Mouse (Mus musculus): ENCODE data around the gene Slc37a1. TPM values are rescaled to one million over a fixed set of nuclear protein-coding genes. Genes with fewer than 3 reads are reported as not detected.

The Slc37a1 gene
- total and polyA plus RNA-seq, 2 experiments: 1.4 to 4.7 TPM

DNA sequence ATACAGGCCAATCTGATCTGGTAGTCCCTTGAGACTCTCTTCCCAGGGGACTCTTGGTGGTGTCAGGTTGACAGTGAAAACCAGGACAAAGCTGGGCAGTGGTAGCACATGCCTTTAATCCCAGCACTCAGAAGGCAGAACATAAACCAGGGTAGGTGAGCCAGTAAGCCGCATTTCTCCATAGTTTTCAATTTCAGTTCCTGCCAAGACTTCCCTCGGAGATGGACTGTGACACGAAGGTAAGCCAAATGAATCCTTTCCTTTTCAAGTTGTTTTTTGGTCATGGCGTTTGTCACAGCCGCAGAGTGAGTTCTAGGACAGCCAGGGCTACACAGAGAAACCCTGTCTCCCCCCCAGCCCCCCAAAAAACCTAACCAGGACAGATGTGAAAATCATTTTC lies 105.4 kb downstream of the Slc37a1 start:
- TF ChIP-seq POLR2A (IDR thresholded peaks at IDR 0.05; ENCODE audit: extremely low read depth, insufficient read depth, low read length) (no peak), CTCF (IDR thresholded peaks at IDR 0.05; ENCODE audit: low read depth, low read length) (no peak)
- H3K4me3 ChIP-seq (ENCODE audit: insufficient read depth, low read depth, low read length): no peak overlapping the region
- peaks cover 45% of the 10 kb centered on the region for H3K4me1 ChIP-seq (ENCODE audit: control insufficient read depth, insufficient read depth, low read length)
- peaks cover 33% of the 10 kb centered on the region; the same call in 1 of the 2 replicates for H3K79me2 ChIP-seq (ENCODE audit: control insufficient read depth, insufficient read depth, low read length)
- no peaks in the 10 kb centered on the region for H3K27me3 ChIP-seq (ENCODE audit: control insufficient read depth, insufficient read depth, low read length)
- H3K27ac ChIP-seq (replicated peaks; ENCODE audit: insufficient read depth, low read depth, low read length): peak overlapping the region; percentile 88
- no peaks in the 10 kb centered on the region for H3K36me3 ChIP-seq (ENCODE audit: control insufficient read depth, insufficient read depth, low read length)
- no peak overlapping the region for H3K9ac ChIP-seq (ENCODE audit: low read depth, low read length)
- DNase-seq (ENCODE audit: extremely low read depth, low read depth, low spot score): no peak
- 37% methylated on average over 5 of the region's 5 CpGs for WGBS

DNA sequence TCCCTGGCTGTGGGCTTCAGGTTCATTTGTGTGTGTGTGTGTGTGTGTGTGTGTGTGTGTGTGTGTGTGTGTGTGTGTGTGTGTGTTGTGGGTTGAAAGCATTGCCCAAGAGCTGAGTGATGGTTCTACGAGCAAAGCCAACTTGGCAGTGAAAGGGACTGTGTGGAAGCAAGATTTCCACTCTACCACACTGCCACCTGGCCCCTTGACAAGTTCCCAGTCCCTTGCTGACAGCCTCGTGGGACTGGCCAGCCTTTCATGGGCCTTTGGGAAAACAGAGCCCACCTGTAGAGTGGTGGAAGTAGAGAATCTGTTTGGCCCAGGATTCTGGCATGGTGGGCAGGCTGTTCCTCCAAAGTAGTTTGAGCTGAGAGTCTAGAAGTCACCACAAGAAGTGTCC lies 107.2 kb downstream of the Slc37a1 start:
- no peak overlapping the region for H3K4me3 ChIP-seq (ENCODE audit: insufficient read depth, low read depth, low read length)
- WGBS: 14% methylated on average over 2 of the region's 2 CpGs
- no peaks in the 10 kb centered on the region for H3K36me3 ChIP-seq (ENCODE audit: control insufficient read depth, insufficient read depth, low read length)
- peak; percentile 82 for DNase-seq (ENCODE audit: extremely low read depth, low read depth, low spot score)
- H3K27ac ChIP-seq (replicated peaks; ENCODE audit: insufficient read depth, low read depth, low read length): peak overlapping the region; percentile 57
- H3K9ac ChIP-seq (ENCODE audit: low read depth, low read length): no peak overlapping the region
- H3K27me3 ChIP-seq (ENCODE audit: control insufficient read depth, insufficient read depth, low read length): no peaks in the 10 kb centered on the region
- H3K79me2 ChIP-seq (ENCODE audit: control insufficient read depth, insufficient read depth, low read length): peaks cover 24% of the 10 kb centered on the region; the same call in 1 of the 2 replicates
- H3K4me1 ChIP-seq (ENCODE audit: control insufficient read depth, insufficient read depth, low read length): peaks cover 38% of the 10 kb centered on the region
- TF ChIP-seq CTCF (IDR thresholded peaks at IDR 0.05; ENCODE audit: low read depth, low read length): no peak
- TF ChIP-seq POLR2A (IDR thresholded peaks at IDR 0.05; ENCODE audit: extremely low read depth, insufficient read depth, low read length): no peak

DNA sequence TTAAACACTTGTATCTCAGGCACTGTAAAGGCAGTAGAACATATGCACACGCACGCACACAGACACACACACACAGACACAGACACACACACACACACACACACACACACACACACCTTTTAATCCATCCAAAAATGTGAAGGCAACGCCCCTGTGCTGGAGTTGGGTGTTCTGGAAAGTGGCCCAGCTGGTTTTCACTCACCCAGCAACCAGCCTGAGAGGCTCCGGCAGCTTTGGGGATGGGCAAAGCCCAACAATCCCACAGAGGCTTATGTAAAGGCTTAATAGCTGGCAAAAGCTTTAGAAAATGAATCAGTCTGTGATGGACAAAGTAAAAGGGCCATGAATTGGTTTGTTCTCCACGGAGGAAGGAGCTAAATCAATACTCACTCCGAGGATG lies 113.7 kb downstream of the Slc37a1 start:
- no peak for DNase-seq (ENCODE audit: extremely low read depth, low read depth, low spot score)
- Histone ChIP-seq H3K79me2 (ENCODE audit: control insufficient read depth, insufficient read depth, low read length) (peaks cover 22% of the 10 kb centered on the region; the same call in 1 of the 2 replicates), H3K4me1 (ENCODE audit: control insufficient read depth, insufficient read depth, low read length) (peaks cover 3% of the 10 kb centered on the region), H3K4me3 (ENCODE audit: insufficient read depth, low read depth, low read length) (no peak overlapping the region), H3K27me3 (ENCODE audit: control insufficient read depth, insufficient read depth, low read length) (no peaks in the 10 kb centered on the region), H3K36me3 (ENCODE audit: control insufficient read depth, insufficient read depth, low read length) (no peaks in the 10 kb centered on the region), H3K27ac (replicated peaks; ENCODE audit: insufficient read depth, low read depth, low read length) (no peak overlapping the region), H3K9ac (ENCODE audit: low read depth, low read length) (no peak overlapping the region)
- WGBS: 75% methylated on average over 6 of the region's 6 CpGs
- TF ChIP-seq POLR2A (IDR thresholded peaks at IDR 0.05; ENCODE audit: extremely low read depth, insufficient read depth, low read length): no peak
- TF ChIP-seq CTCF (IDR thresholded peaks at IDR 0.05; ENCODE audit: low read depth, low read length): no peak

Other genes starting within 250 kb of the Slc37a1 start
- gene Abcg1, start 229.1 kb upstream of the Slc37a1 start, total RNA-seq (2014; rRNA removed): 5.0 and 6.0 TPM in 2 replicates
- gene Abcg1, start 229.1 kb upstream of the Slc37a1 start, polyA plus RNA-seq (2012; rRNA removed): 1.8 and 3.4 TPM in 2 replicates
- 0.37 and 3.8 TPM in 2 replicates for gene Tff3, start 157.1 kb upstream of the Slc37a1 start, total RNA-seq (2014; rRNA removed)
- 0.72 and 2.9 TPM in 2 replicates for gene Tff3, start 157.1 kb upstream of the Slc37a1 start, polyA plus RNA-seq (2012; rRNA removed)
- gene Tff2, start 142.5 kb upstream of the Slc37a1 start, total RNA-seq (2014; rRNA removed): 2.2 and 5.8 TPM in 2 replicates
- 0.25 TPM in 1 of 2 replicates, not detected in the other for gene Tff2, start 142.5 kb upstream of the Slc37a1 start, polyA plus RNA-seq (2012; rRNA removed)
- 0.47 TPM in 1 of 2 replicates, not detected in the other for gene Tff1, start 121.5 kb upstream of the Slc37a1 start, total RNA-seq (2014; rRNA removed)
- gene Tff1, start 121.5 kb upstream of the Slc37a1 start, polyA plus RNA-seq (2012; rRNA removed): 0.13 TPM in 1 of 2 replicates, not detected in the other
- not detected in 2 replicates for gene Tmprss3, start 87.8 kb upstream of the Slc37a1 start, total RNA-seq (2014; rRNA removed)
- not detected in 2 replicates for gene Tmprss3, start 87.8 kb upstream of the Slc37a1 start, polyA plus RNA-seq (2012; rRNA removed)
- gene Ubash3a, start 78.9 kb upstream of the Slc37a1 start, total RNA-seq (2014; rRNA removed): 0.09 and 0.20 TPM in 2 replicates
- 0.26 and 0.31 TPM in 2 replicates for gene Ubash3a, start 78.9 kb upstream of the Slc37a1 start, polyA plus RNA-seq (2012; rRNA removed)
- gene Rsph1, start 9.4 kb upstream of the Slc37a1 start, total RNA-seq (2014; rRNA removed): not detected in 2 replicates
- not detected in 2 replicates for gene Rsph1, start 9.4 kb upstream of the Slc37a1 start, polyA plus RNA-seq (2012; rRNA removed)
- 9.1 and 12.6 TPM in 2 replicates for gene Pde9a, start 99.4 kb downstream of the Slc37a1 start, total RNA-seq (2014; rRNA removed)
- 51.1 and 66.9 TPM in 2 replicates for gene Pde9a, start 99.4 kb downstream of the Slc37a1 start, polyA plus RNA-seq (2012; rRNA removed)
- 12.9 and 13.6 TPM in 2 replicates for gene Wdr4, start 233.2 kb downstream of the Slc37a1 start, total RNA-seq (2014; rRNA removed)
- 19.0 and 27.8 TPM in 2 replicates for gene Wdr4, start 233.2 kb downstream of the Slc37a1 start, polyA plus RNA-seq (2012; rRNA removed)
- 243 and 269 TPM in 2 replicates for gene Ndufv3, start 233.3 kb downstream of the Slc37a1 start, total RNA-seq (2014; rRNA removed)
- 152 and 181 TPM in 2 replicates for gene Ndufv3, start 233.3 kb downstream of the Slc37a1 start, polyA plus RNA-seq (2012; rRNA removed)